Mouse (Mus musculus): ENCODE data around the gene Pla2g7.
A peak's percentile ranks its signal among the peaks of the same experiment; 100 is the strongest.

DNA sequence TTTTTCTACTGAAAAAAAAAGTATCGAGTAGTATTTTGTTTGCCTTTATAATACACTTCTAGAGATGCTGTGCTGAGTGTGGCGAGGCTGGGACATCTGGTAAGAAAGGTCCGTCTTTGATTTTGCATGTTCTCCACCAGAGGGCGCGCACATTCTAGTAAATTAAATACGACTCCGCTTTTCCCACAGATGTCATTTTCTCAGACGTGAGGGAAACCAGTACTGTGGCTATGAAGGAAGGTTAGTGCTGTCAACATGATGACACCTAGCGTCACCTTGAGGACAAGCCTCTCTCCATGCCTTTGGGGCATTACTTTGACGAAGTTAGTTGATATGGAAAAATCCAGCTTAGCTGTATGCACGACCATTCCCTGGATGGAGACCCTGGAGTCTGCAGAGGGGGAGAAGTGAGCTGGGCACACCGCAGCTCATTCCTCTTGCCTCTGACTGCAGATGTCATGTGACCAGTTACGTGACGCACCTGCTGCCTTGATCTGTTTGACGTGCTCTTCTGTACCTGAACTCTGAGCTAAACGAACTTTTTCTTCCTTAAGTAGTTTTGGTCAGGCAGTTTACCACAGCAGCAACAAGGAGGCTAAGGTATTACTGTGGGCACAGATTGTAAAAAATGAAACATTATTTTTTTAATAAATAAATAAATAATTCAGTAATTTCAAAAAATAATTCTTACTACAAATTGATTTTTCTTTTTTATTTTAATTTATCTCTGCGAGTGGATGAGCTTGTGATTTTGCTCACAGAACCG, 49.1 kb upstream of the Pla2g7 start:
- TF ChIP-seq CTCF (IDR thresholded peaks at IDR 0.05; ENCODE audit: low read depth, low read length), result peak; percentile 40
- TF ChIP-seq POLR2A (IDR thresholded peaks at IDR 0.05; ENCODE audit: insufficient read depth, low read length), result no peak
